Mouse (Mus musculus): Measurements from ENCODE around the gene Gm5414. TPM values are rescaled to one million over a fixed set of nuclear protein-coding genes. Genes with fewer than 3 reads are reported as not detected.

Gene Gm5414
- polyA plus RNA-seq, 1 experiment from 2014 or later = not detected

Small RNA genes within 50 kb of the gene (microRNA-seq; reads per million reads assigned to microRNA genes)
- gene Gm44383 (not detected), gene Gm44479 (not detected)

Other genes with a start within 250 kb of the Gm5414 start
- 4.8 and 6.4 TPM in 2 replicates for gene Krt7, start 217.1 kb downstream of the Gm5414 start, polyA plus RNA-seq (2016; fragmentation: Nextera tagmentation; extraction: Ambion mirVana)
- 0.19 and 0.32 TPM in 2 replicates for gene Krt87, start 189.4 kb downstream of the Gm5414 start, polyA plus RNA-seq (2016; fragmentation: Nextera tagmentation; extraction: Ambion mirVana)
- not detected in 2 replicates for gene Krt88, start 180.4 kb downstream of the Gm5414 start, polyA plus RNA-seq (2016; fragmentation: Nextera tagmentation; extraction: Ambion mirVana)
- not detected in 2 replicates for gene Krt81, start 164.4 kb downstream of the Gm5414 start, polyA plus RNA-seq (2016; fragmentation: Nextera tagmentation; extraction: Ambion mirVana)
- gene Krt86, start 154.7 kb downstream of the Gm5414 start, polyA plus RNA-seq (2016; fragmentation: Nextera tagmentation; extraction: Ambion mirVana) = not detected in 2 replicates
- gene Krt83, start 136.7 kb downstream of the Gm5414 start, polyA plus RNA-seq (2016; fragmentation: Nextera tagmentation; extraction: Ambion mirVana) = not detected in 2 replicates
- not detected in 2 replicates for gene Gm49425, start 110.9 kb downstream of the Gm5414 start, polyA plus RNA-seq (2016; fragmentation: Nextera tagmentation; extraction: Ambion mirVana)
- gene Krt84, start 95.4 kb downstream of the Gm5414 start, polyA plus RNA-seq (2016; fragmentation: Nextera tagmentation; extraction: Ambion mirVana) = not detected in 2 replicates
- not detected in 2 replicates for gene Krt82, start 77.5 kb downstream of the Gm5414 start, polyA plus RNA-seq (2016; fragmentation: Nextera tagmentation; extraction: Ambion mirVana)
- 0.28 and 0.58 TPM in 2 replicates for gene Krt90, start 65.2 kb downstream of the Gm5414 start, polyA plus RNA-seq (2016; fragmentation: Nextera tagmentation; extraction: Ambion mirVana)
- gene Krt75, start 54.3 kb downstream of the Gm5414 start, polyA plus RNA-seq (2016; fragmentation: Nextera tagmentation; extraction: Ambion mirVana) = not detected in 2 replicates
- gene Gm5478, start 19.2 kb upstream of the Gm5414 start, polyA plus RNA-seq (2016; fragmentation: Nextera tagmentation; extraction: Ambion mirVana) = not detected in 2 replicates
- gene Krt6b, start 52.1 kb upstream of the Gm5414 start, polyA plus RNA-seq (2016; fragmentation: Nextera tagmentation; extraction: Ambion mirVana) = not detected in 2 replicates
- gene Krt6a, start 66.1 kb upstream of the Gm5414 start, polyA plus RNA-seq (2016; fragmentation: Nextera tagmentation; extraction: Ambion mirVana) = 0.08 TPM in 1 of 2 replicates, not detected in the other
- gene Krt5, start 84.7 kb upstream of the Gm5414 start, polyA plus RNA-seq (2016; fragmentation: Nextera tagmentation; extraction: Ambion mirVana) = 12.9 and 13.7 TPM in 2 replicates
- not detected in 2 replicates for gene Krt71, start 114.9 kb upstream of the Gm5414 start, polyA plus RNA-seq (2016; fragmentation: Nextera tagmentation; extraction: Ambion mirVana)
- not detected in 2 replicates for gene Krt72, start 158.3 kb upstream of the Gm5414 start, polyA plus RNA-seq (2016; fragmentation: Nextera tagmentation; extraction: Ambion mirVana)
- gene Krt73, start 174.2 kb upstream of the Gm5414 start, polyA plus RNA-seq (2016; fragmentation: Nextera tagmentation; extraction: Ambion mirVana) = 0.27 and 0.34 TPM in 2 replicates
- gene Krt2, start 190.0 kb upstream of the Gm5414 start, polyA plus RNA-seq (2016; fragmentation: Nextera tagmentation; extraction: Ambion mirVana) = not detected in 2 replicates
- 1.6 and 2.5 TPM in 2 replicates for gene Krt1, start 222.6 kb upstream of the Gm5414 start, polyA plus RNA-seq (2016; fragmentation: Nextera tagmentation; extraction: Ambion mirVana)
- not detected in 2 replicates for gene Krt77, start 241.5 kb upstream of the Gm5414 start, polyA plus RNA-seq (2016; fragmentation: Nextera tagmentation; extraction: Ambion mirVana)

All from neural tube, embryonic 12.5 days (tissue).